Mouse (Mus musculus) c-Kit-negative CD71-positive TER-119-positive erythroid progenitor cells, embryonic 14.5 days (primary cell): ENCODE data around the gene Tmem63c.

Experiments
- DNase-seq: peaks from one replicate; pipeline ENCODE4 v3.0.0-alpha.2; 2013; ENCODE audit warnings: low read depth, low spot score

Tmem63c gene

DNA sequence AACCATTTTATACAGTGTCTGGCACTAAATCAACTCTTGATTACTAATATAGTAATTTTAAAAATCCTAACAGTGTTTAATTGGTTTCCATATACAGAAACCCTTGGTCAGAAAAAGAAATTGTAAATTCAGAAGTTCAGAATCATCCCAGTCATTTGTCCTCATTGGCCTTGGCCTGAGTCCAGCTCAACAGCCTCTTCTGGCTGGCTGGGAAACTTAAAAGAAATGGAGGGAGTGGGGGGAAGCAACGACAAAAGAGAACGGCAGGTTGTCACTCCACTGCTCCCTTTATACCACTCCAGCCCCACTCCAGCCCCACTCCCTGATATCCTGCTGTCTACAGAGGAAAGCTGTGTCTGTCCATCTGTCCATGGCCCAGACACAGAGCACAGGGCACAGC lies 110.0 kb downstream of the Tmem63c start:
- DNase-seq, result no peak

DNA sequence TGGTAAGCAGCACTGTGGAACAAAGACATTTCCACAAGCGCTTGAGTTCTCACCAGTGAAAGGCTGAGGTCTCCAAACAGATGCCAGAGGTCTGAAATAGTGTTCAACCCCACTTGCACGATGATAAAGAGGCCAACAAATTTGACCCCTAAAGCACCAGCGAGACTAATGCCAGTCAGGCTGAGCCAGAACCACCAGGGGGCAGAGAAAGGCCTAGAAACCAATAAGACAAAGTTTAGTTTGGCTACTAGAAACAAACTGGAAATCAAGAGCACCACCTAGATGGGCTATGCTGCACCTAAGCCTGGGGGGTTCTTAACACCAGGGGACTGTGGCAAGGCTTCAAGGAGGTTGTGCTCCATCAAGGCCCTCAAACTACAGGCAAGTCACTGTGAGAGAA lies 110.5 kb downstream of the Tmem63c start:
- no peak for DNase-seq

DNA sequence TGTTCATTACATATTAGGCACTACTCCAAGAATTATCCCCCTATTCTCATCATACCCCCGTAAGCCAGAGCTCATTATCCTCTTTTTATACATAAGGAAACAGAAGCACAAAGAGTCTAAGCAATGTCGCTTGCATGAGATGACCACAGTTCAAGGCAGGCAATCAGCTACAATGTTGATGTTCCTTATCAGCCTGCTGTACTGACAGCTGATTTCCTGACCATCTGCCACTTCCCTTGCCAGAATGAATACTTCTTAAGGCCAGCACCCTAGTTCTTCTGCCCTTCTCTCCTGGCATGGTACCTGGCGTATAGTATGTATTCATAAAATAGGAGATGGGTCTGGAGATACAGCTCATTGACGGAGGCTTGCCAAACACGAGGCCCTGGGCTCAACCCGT lies 111.1 kb downstream of the Tmem63c start:
- DNase-seq, result no peak

GRCm38 (mm10) chr12:87132784-87133183 lies 111.6 kb downstream of the Tmem63c start:
- DNase-seq, result no peak

- no peak for DNase-seq
Measured at GRCm38 (mm10) chr12:87137439-87138341, 116.5 kb downstream of the Tmem63c start.

- no peak for DNase-seq
Measured at GRCm38 (mm10) chr12:87138342-87138701, 117.2 kb downstream of the Tmem63c start.

GRCm38 (mm10) chr12:87138768-87139167 lies 117.6 kb downstream of the Tmem63c start:
- DNase-seq, result no peak
